Mouse (Mus musculus): ENCODE results near the gene Fam107b.
"Not testable (repeated sequence)": the region's sequence is repeated elsewhere in the genome, so short reads cannot be mapped to it uniquely, and the experiment has no call there.

Gene Fam107b

GRCm38 (mm10) chr2:3657811-3658730 lies 87.8 kb downstream of the Fam107b start:
- in situ Hi-C loops (cut with MboI; ENCODE audit: low sequenced_read_pairs): no loop called here

GRCm38 (mm10) chr2:3658900-3659299 lies 88.6 kb downstream of the Fam107b start:
- in situ Hi-C loops (cut with MboI; ENCODE audit: low sequenced_read_pairs): no loop called here

DNA sequence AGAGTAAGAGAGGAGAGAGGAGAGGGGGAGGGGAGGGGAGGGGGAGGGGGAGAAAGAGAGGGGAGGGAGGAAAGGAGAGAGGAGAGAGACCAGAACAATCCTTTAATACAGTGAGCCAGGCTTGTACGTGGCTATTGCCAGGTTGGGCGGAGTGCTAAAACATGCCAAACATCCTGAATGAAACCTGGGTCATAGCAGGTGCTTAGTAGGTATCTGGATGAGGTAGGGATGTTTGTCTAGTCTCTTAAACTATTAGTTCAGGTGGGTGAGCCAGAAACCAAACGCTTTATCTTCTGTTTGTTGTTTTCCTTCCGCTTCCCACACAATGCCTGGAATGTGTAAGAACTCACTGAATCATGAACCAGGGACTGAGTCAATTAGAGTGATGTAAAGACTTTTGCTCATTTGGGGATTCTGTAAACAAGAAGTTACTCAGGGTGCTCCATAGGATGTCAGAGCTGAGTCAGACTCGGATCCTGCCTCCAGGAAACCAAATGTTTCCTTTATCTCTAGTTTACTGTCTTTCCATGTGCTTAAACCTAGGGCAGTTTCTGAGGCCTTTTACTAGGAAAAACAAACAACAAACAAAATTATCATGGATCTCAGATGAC lies 89.1 kb downstream of the Fam107b start:
- in situ Hi-C loops (cut with MboI; ENCODE audit: low sequenced_read_pairs): no loop called here

GRCm38 (mm10) chr2:3664086-3664485 lies 93.8 kb downstream of the Fam107b start:
- in situ Hi-C loops (cut with MboI; ENCODE audit: low sequenced_read_pairs): no loop called here

DNA sequence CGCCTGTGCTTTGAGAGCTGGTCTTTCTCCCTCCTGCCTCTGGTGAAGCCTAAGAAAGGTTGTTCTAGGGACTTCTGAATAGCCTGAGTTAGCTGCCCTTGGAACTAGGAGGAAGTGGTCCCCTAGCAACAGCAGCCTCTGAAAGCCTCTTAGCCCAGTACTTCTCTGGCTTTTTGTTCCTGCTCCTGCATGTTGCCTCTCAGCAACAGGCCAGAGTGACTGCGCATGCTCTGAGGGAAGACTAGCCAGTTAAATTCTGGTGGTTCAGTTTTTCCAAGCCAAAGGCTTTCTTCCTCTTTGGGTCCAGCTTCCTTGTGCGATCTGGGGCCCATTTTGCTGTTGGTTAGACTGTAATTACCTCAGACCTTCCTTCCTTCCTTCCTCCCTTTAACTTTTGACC lies 98.4 kb downstream of the Fam107b start:
- in situ Hi-C loops (cut with MboI; ENCODE audit: low sequenced_read_pairs): no loop called here

DNA sequence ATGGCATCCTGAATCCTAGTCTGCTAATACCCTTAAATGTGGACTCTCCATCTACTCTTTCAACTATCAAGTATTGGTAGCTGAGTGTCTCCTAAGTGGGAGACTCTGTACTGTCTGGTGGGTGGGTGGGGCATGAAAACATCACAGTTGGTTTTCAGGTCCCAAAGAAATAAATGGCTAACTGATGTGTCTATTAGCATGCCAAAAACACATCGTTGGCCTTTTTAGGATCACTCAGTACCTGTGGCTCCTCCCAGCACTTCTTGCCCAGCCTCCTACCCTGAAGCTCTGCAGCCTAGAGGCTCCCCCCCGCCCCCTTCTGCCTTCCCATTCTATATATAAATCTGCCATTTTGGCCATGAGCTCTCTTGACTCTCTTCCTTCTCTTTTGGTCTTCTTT lies 99.4 kb downstream of the Fam107b start:
- in situ Hi-C loops (cut with MboI; ENCODE audit: low sequenced_read_pairs): no loop called here

DNA sequence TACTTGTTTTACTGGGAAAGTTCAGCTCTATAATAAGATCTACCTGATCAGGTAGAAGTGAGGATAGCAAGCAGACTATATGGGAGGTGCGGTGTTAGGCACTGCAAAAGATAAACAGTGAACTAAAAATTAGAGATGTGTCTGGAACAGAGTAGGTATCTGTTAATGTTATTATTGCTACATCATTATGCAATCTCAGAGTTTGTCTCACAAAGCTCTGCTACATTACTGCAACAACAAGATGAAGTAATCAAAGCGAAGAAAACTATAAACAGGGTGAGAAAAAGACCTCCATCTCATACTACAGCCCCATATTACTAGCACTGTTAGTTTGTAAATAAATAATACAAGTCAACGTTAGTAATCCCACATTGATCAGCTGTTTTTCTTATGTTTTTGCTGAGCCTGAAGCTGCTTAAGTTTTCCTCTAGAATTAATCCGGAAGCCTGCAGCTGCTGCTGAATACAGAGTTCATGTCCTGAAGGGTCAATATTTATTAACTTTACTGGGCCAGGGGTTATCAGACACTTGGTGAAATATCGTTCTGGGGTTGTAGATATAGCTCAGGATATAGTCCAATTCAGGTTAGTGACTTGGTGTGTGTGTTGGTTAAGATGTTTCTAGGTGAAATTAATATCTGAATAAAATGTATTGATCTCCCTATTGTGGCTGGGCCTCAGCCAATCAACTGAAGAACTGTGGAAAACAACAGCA lies 102.5 kb downstream of the Fam107b start:
- in situ Hi-C loops (cut with MboI; ENCODE audit: low sequenced_read_pairs): no loop called here

DNA sequence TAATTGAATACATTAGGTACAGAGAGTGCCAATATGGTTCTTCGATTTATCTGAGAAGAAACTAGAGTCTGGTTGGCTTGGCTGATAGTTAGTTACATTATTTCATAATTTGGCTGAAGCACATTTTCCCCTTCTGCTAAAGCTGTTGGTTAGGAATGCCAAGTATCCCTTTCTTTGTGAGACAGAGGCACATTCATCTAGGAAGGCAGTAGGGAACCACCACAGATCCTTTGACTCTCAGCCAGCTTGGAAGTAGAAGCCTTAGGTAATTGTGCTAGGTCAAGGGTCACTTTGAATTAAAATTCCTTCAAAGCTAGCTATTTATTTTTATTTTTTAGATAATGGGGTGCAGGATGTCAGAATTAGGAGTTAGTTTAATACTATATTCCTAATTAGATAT lies 105.2 kb downstream of the Fam107b start:
- in situ Hi-C loops (cut with MboI; ENCODE audit: low sequenced_read_pairs): no loop called here

DNA sequence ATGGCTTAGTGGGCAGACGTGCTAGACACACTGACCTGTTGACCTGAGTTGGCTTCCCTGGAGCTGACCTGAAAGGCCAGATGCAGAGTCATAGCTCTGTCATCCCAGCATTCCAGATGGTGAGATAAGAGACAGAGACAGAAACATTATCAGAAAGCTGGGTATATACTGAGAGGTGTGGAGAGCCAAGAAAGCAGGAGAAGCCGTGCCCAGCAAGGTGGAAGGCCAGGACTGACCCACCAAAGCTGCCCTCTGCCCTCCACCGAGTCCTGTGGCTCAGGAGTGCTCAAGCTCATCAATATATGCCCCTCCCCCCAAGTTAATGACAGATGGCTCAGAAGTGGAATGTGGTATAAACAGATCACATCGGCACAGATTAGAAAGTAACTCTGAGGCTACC lies 112.4 kb downstream of the Fam107b start:
- in situ Hi-C loops (cut with MboI; ENCODE audit: low sequenced_read_pairs): no loop called here

DNA sequence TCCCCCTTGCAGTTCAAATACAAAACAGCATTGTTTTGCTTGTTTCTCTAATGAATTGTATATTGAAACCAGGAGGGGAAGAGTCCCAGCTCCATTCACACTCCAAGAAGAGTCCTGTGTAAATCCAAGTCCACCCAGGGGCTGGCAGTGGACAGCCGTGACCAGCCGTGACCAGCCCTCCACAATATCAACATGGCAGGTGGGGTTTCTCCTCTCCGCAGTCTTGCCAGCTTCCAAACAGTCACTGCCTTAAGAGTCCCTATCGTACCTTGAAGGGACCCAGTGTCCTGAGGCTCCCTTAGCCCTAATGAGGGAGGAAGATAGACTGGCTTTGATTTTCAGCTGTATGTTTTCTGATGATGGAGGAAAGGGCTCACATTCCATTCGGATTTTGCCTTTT lies 113.1 kb downstream of the Fam107b start:
- in situ Hi-C loops (cut with MboI; ENCODE audit: low sequenced_read_pairs): no loop called here

DNA sequence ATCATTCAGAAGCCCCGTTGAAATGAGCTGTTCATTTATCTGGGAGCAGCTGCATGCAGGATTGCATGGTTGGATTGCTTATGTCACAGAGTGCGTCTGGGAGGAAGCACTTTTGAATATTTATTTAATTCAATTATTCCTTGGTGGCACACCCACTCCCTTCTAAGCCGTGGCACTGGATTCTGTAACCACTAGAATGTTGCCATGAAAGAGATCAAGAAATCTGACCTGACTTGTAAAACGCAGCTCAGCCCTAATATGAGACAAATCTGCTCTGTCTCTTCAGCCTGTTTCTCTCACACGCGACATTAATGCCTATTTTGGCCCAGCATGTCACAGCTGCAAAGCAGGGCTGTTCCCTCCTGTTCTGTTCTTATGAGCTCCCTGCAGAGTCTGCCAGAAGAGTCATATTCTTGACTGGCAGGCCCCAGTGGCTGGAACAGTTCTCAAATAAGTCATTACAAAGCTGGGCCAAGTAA lies 113.5 kb downstream of the Fam107b start:
- in situ Hi-C loops (cut with MboI; ENCODE audit: low sequenced_read_pairs): no loop called here

DNA sequence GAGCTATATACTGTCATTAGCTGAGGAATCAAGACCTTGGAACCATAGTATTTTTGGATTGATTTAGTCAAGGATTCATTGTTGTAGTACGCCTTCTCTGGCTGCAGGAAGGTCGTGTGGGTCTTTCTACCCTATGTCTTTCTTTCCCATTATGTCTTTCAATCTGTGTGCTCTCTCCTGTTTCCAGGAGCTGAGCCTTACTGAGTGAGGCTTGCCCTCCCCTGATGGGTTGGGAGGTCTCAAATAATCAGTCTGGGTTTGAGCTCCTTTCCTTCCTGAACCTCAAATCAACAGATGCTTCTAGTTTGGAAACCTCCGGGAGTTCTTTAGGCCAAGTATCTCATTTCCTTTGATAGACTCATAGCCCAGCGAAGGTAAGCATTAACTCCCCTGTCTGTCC lies 119.9 kb downstream of the Fam107b start:
- in situ Hi-C loops (cut with MboI; ENCODE audit: low sequenced_read_pairs): no loop called here

- in situ Hi-C loops (cut with MboI; ENCODE audit: low sequenced_read_pairs): no loop called here
Observed at GRCm38 (mm10) chr2:3692833-3693232, 122.5 kb downstream of the Fam107b start.

DNA sequence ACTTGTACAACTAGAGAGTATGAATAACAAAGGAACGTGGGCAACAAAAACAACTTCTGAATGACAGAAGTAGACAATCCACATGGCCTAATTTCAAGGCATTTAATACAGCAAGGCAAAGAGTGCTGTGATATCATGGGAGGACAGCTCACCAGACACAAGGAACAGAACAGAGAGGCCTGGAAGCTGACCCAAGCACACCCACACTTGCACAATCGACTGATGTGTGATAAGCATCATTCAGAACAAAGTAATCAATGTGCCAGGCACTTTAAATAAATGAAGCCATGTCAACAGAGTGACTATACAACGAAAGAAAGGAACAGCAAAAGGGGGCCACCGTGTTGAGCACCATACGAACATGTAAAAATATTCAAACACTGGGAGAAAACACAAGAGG lies 125.6 kb downstream of the Fam107b start:
- in situ Hi-C loops (cut with MboI; ENCODE audit: low sequenced_read_pairs): no loop called here

DNA sequence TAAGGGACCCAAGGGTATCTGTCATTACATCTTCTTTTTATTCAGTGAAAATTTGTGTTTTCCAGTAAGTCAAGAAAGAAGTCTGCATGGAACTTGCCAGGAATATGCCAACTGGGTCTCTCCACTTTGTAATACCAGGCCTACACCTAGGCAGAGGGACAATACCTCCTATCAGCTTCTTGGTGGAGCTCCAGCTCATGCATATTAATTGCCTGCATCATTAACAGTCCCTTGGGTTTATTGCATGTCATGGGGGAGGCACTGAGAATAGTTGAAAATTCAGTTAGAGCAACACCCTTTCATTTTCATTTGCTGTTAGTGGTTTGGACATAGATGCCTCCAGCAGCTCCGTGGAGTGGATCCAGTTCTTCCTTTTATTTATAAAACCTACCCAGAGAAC lies 130.1 kb downstream of the Fam107b start:
- in situ Hi-C loops (cut with MboI; ENCODE audit: low sequenced_read_pairs): no loop called here

GRCm38 (mm10) chr2:3702640-3703190 lies 132.4 kb downstream of the Fam107b start:
- in situ Hi-C loops (cut with MboI; ENCODE audit: low sequenced_read_pairs): no loop called here

DNA sequence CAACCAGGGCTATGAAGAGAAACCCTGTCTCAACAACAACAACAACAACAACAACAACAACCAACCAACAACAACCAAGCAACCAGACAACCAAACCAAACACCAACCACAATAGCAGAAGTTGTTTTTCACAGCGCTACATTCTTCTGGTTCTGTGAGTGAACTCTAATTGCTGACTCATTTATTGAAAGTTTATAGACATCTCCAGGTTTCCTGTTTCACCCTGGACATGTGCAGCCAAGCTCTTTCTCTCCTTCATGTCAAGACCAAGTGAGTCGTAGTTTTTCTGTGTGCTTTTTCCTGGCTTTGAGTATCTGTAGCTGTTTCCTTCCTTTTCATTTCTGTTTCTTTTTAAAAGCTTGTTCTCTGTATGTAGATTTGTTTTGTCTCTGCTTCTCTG lies 133.5 kb downstream of the Fam107b start:
- in situ Hi-C loops (cut with MboI; ENCODE audit: low sequenced_read_pairs): no loop called here

GRCm38 (mm10) chr2:3704311-3705162 lies 134.2 kb downstream of the Fam107b start:
- in situ Hi-C loops (cut with MboI; ENCODE audit: low sequenced_read_pairs): no loop called here

GRCm38 (mm10) chr2:3705283-3705682 lies 135.0 kb downstream of the Fam107b start:
- in situ Hi-C loops (cut with MboI; ENCODE audit: low sequenced_read_pairs): not testable (repeated sequence)

GRCm38 (mm10) chr2:3707236-3707635 lies 136.9 kb downstream of the Fam107b start:
- in situ Hi-C loops (cut with MboI; ENCODE audit: low sequenced_read_pairs): no loop called here

All from CH12F3 (cell line).